Mouse (Mus musculus): ENCODE data around the gene Hsp90ab1. TPM values are rescaled to one million over a fixed set of nuclear protein-coding genes. Genes with fewer than 3 reads are reported as not detected.

Gene Hsp90ab1
- polyA plus RNA-seq, 1 experiment, result 1,606 TPM

DNA sequence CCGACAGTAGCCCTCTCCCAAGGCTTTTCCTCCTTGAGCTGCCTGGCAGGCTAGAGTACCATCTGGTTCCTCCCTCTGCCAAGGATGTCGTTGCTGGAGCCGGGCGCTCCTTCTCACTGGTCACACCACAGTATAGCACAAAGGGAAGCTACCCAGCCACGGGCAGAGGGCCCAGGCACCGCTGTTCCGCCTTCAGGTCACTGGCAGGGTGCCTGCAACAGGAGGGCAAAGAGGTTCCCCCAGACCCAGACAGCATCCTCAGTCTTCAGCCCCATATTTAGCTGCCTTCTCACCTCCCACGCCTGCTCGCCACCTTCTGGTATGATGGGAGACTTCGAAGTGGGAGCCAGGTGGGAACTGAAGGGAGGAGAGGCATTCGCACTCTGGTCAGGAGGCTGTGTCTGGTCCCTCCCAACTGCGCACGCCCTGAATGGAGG lies 42.7 kb downstream of the Hsp90ab1 start:
- Histone ChIP-seq H3K27me3 (ENCODE audit: control insufficient read depth, insufficient read depth, insufficient read length) (peaks cover 50% of the 10 kb centered on the region), H3K36me3 (ENCODE audit: control insufficient read depth, insufficient read depth) (no peaks in the 10 kb centered on the region), H3K79me2 (ENCODE audit: control insufficient read depth, insufficient read depth) (no peaks in the 10 kb centered on the region), H3ac (ENCODE audit: control insufficient read depth, insufficient read length) (no peak overlapping the region), H3K4me2 (ENCODE audit: low read depth) (no peak overlapping the region), H3K4me3 (no peak overlapping the region)
- no peak for TF ChIP-seq REST (IDR thresholded peaks at IDR 0.05; ENCODE audit: insufficient read depth, insufficient read length)
- no peak for TF ChIP-seq USF1 (IDR thresholded peaks at IDR 0.05; ENCODE audit: low read depth)
- TF ChIP-seq MYOG (IDR thresholded peaks at IDR 0.05; ENCODE audit: control insufficient read depth in 1 of 3, insufficient read depth in 1 of 3, insufficient read length in 2 of 3, low read depth in 2 of 3), result no peak
- no peak for TF ChIP-seq TCF12 (IDR thresholded peaks at IDR 0.05; ENCODE audit: insufficient read depth, poor library complexity, severe bottlenecking)
- no peak for TF ChIP-seq E2F4 (IDR thresholded peaks at IDR 0.05; ENCODE audit: insufficient read depth)
- TF ChIP-seq SRF (IDR thresholded peaks at IDR 0.05; ENCODE audit: control insufficient read depth, insufficient read length, low read depth), result no peak
- no peak for TF ChIP-seq POLR2AphosphoS2 (IDR thresholded peaks at IDR 0.05; ENCODE audit: insufficient read length, low read depth)
- no peak for TF ChIP-seq CEBPB (IDR thresholded peaks at IDR 0.05; ENCODE audit: insufficient read depth, poor library complexity, severe bottlenecking)
- no peak for TF ChIP-seq MAX (IDR thresholded peaks at IDR 0.05; ENCODE audit: low read depth)
- no peak for TF ChIP-seq POLR2A (IDR thresholded peaks at IDR 0.05; ENCODE audit: insufficient read length, low read depth)
- TF ChIP-seq TCF3 (IDR thresholded peaks at IDR 0.05; ENCODE audit: insufficient read length, low read depth), result no peak
- no peak for TF ChIP-seq MYOD1 (IDR thresholded peaks at IDR 0.05; ENCODE audit: control insufficient read depth in 1 of 3, insufficient read length in 2 of 3, low read depth in 2 of 3)

GRCm38 (mm10) chr17:45526571-45526970 lies 46.5 kb downstream of the Hsp90ab1 start:
- Histone ChIP-seq H3K27me3 (ENCODE audit: control insufficient read depth, insufficient read depth, insufficient read length) (peaks cover 53% of the 10 kb centered on the region), H3K4me3 (no peak overlapping the region), H3K79me2 (ENCODE audit: control insufficient read depth, insufficient read depth) (no peaks in the 10 kb centered on the region), H3K36me3 (ENCODE audit: control insufficient read depth, insufficient read depth) (no peaks in the 10 kb centered on the region), H3ac (ENCODE audit: control insufficient read depth, insufficient read length) (no peak overlapping the region), H3K4me2 (ENCODE audit: low read depth) (no peak overlapping the region)
- no peak for TF ChIP-seq REST (IDR thresholded peaks at IDR 0.05; ENCODE audit: insufficient read depth, insufficient read length)
- TF ChIP-seq SRF (IDR thresholded peaks at IDR 0.05; ENCODE audit: control insufficient read depth, insufficient read length, low read depth), result no peak
- no peak for TF ChIP-seq CEBPB (IDR thresholded peaks at IDR 0.05; ENCODE audit: insufficient read depth, poor library complexity, severe bottlenecking)

DNA sequence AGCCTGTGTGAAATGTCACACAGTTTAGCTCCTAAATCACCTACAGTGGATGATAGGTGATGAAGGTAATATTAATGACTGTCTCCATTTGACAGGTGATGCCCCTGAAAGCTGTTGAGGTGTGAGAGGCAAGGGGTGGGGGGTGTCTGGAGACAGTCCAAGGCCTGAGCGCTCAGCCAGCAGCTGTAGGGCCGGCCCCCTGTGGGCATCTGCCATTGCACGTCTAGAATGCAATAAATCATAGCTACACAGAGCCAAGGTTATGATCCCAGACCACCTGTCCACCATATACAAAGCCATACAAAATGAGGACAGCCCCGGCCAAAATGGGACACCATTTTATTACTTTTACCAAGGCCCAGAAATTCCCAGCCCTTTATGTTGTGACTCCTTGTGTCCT lies 48.1 kb downstream of the Hsp90ab1 start:
- Histone ChIP-seq H3K27me3 (ENCODE audit: control insufficient read depth, insufficient read depth, insufficient read length) (peaks cover 45% of the 10 kb centered on the region), H3ac (ENCODE audit: control insufficient read depth, insufficient read length) (no peak overlapping the region), H3K4me2 (ENCODE audit: low read depth) (no peak overlapping the region), H3K36me3 (ENCODE audit: control insufficient read depth, insufficient read depth) (no peaks in the 10 kb centered on the region), H3K79me2 (ENCODE audit: control insufficient read depth, insufficient read depth) (no peaks in the 10 kb centered on the region), H3K4me3 (no peak overlapping the region)
- TF ChIP-seq REST (IDR thresholded peaks at IDR 0.05; ENCODE audit: insufficient read depth, insufficient read length), result no peak
- no peak for TF ChIP-seq MYOD1 (IDR thresholded peaks at IDR 0.05; ENCODE audit: control insufficient read depth in 1 of 3, insufficient read length in 2 of 3, low read depth in 2 of 3)
- no peak for TF ChIP-seq E2F4 (IDR thresholded peaks at IDR 0.05; ENCODE audit: insufficient read depth)
- no peak for TF ChIP-seq POLR2AphosphoS2 (IDR thresholded peaks at IDR 0.05; ENCODE audit: insufficient read length, low read depth)
- no peak for TF ChIP-seq TCF3 (IDR thresholded peaks at IDR 0.05; ENCODE audit: insufficient read length, low read depth)

DNA sequence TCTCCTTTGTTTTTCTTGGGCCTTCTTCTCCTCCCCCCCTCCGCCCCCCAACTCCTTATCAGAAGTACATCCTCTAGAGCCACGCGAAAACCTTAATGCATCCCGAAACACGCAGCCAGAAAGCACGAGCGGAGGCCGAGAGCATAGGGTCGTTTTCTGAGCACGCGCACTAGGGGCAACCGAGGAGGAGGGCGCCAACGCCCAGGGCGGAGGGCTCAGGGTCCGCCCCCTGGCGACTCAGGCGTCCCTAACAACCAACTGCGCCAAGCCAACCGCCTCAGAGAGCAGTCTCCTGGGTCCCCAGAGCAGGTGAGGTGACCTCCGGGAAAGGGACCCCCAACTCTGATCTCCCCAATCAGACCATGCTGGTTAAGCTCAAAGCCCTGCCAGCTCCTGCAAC lies 49.8 kb downstream of the Hsp90ab1 start, which contains the start of gene Tcte1:
Gene Tcte1 (plus strand): TSS at position 172 of the 400 bp plus-strand sequence.
- peaks cover 37% of the 10 kb centered on the region for H3K27me3 ChIP-seq (ENCODE audit: control insufficient read depth, insufficient read depth, insufficient read length)
- H3ac ChIP-seq (ENCODE audit: control insufficient read depth, insufficient read length), result no peak within 1 kb of the TSS
- H3K79me2 ChIP-seq (ENCODE audit: control insufficient read depth, insufficient read depth), result no peaks in the 10 kb centered on the region
- no peak within 1 kb of the TSS for H3K4me3 ChIP-seq
- no peaks in the 10 kb centered on the region for H3K36me3 ChIP-seq (ENCODE audit: control insufficient read depth, insufficient read depth)
- H3K4me2 ChIP-seq (ENCODE audit: low read depth), result no peak within 1 kb of the TSS
- TF ChIP-seq TCF12 (IDR thresholded peaks at IDR 0.05; ENCODE audit: insufficient read depth, poor library complexity, severe bottlenecking) (no peak), E2F4 (IDR thresholded peaks at IDR 0.05; ENCODE audit: insufficient read depth) (no peak), TCF3 (IDR thresholded peaks at IDR 0.05; ENCODE audit: insufficient read length, low read depth) (no peak), CEBPB (IDR thresholded peaks at IDR 0.05; ENCODE audit: insufficient read depth, poor library complexity, severe bottlenecking) (no peak), SRF (IDR thresholded peaks at IDR 0.05; ENCODE audit: control insufficient read depth, insufficient read length, low read depth) (no peak), MYOD1 (IDR thresholded peaks at IDR 0.05; ENCODE audit: control insufficient read depth in 1 of 3, insufficient read length in 2 of 3, low read depth in 2 of 3) (no peak), MAX (IDR thresholded peaks at IDR 0.05; ENCODE audit: low read depth) (no peak), USF1 (IDR thresholded peaks at IDR 0.05; ENCODE audit: low read depth) (no peak), MYOG (IDR thresholded peaks at IDR 0.05; ENCODE audit: control insufficient read depth in 1 of 3, insufficient read depth in 1 of 3, insufficient read length in 2 of 3, low read depth in 2 of 3) (no peak), POLR2AphosphoS2 (IDR thresholded peaks at IDR 0.05; ENCODE audit: insufficient read length, low read depth) (no peak), REST (IDR thresholded peaks at IDR 0.05; ENCODE audit: insufficient read depth, insufficient read length) (no peak), POLR2A (IDR thresholded peaks at IDR 0.05; ENCODE audit: insufficient read length, low read depth) (no peak)

DNA sequence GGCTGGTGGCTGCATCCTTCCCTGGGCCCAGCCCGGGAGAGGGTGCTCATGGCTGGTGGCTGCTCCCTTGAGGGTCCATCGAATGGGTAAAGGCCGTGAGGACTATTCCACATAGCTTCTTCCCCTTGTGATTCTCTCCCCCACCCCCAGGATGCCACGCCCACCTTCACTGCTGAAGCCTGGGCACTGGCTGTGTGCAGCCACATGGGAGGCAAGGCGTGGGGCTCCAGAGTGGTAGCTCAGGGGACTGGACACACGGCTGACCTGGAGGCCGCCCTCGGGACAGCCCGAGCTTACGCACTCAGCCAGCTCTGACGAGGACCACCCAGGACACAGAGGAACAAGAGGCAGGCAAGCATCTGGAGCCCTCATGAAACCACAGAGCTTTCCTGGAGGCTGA lies 52.9 kb downstream of the Hsp90ab1 start:
- no peak overlapping the region for H3K4me2 ChIP-seq (ENCODE audit: low read depth)
- peaks cover 27% of the 10 kb centered on the region for H3K27me3 ChIP-seq (ENCODE audit: control insufficient read depth, insufficient read depth, insufficient read length)
- TF ChIP-seq E2F4 (IDR thresholded peaks at IDR 0.05; ENCODE audit: insufficient read depth) (no peak), MYOD1 (IDR thresholded peaks at IDR 0.05; ENCODE audit: control insufficient read depth in 1 of 3, insufficient read length in 2 of 3, low read depth in 2 of 3) (no peak), TCF12 (IDR thresholded peaks at IDR 0.05; ENCODE audit: insufficient read depth, poor library complexity, severe bottlenecking) (no peak), POLR2AphosphoS2 (IDR thresholded peaks at IDR 0.05; ENCODE audit: insufficient read length, low read depth) (no peak), MAX (IDR thresholded peaks at IDR 0.05; ENCODE audit: low read depth) (no peak), REST (IDR thresholded peaks at IDR 0.05; ENCODE audit: insufficient read depth, insufficient read length) (no peak), SRF (IDR thresholded peaks at IDR 0.05; ENCODE audit: control insufficient read depth, insufficient read length, low read depth) (no peak), CEBPB (IDR thresholded peaks at IDR 0.05; ENCODE audit: insufficient read depth, poor library complexity, severe bottlenecking) (no peak), MYOG (IDR thresholded peaks at IDR 0.05; ENCODE audit: control insufficient read depth in 1 of 3, insufficient read depth in 1 of 3, insufficient read length in 2 of 3, low read depth in 2 of 3) (no peak), USF1 (IDR thresholded peaks at IDR 0.05; ENCODE audit: low read depth) (no peak), TCF3 (IDR thresholded peaks at IDR 0.05; ENCODE audit: insufficient read length, low read depth) (no peak), POLR2A (IDR thresholded peaks at IDR 0.05; ENCODE audit: insufficient read length, low read depth) (no peak)
- H3K4me3 ChIP-seq, result no peak overlapping the region
- no peaks in the 10 kb centered on the region for H3K36me3 ChIP-seq (ENCODE audit: control insufficient read depth, insufficient read depth)
- H3K79me2 ChIP-seq (ENCODE audit: control insufficient read depth, insufficient read depth), result no peaks in the 10 kb centered on the region
- H3ac ChIP-seq (ENCODE audit: control insufficient read depth, insufficient read length), result no peak overlapping the region
